Mouse (Mus musculus): ENCODE data around the gene Slc2a3.
A peak's percentile ranks its signal among the peaks of the same experiment; 100 is the strongest.

The Slc2a3 gene

GRCm38 (mm10) chr6:122801301-122801800 is at the start of gene Slc2a3:
Gene Slc2a3 (minus strand): TSS chr6:122801640.
- DNase-seq, result peak; percentile 55

GRCm38 (mm10) chr6:122843759-122844158 is 42.3 kb upstream of the Slc2a3 start:
- DNase-seq, result no peak

DNA sequence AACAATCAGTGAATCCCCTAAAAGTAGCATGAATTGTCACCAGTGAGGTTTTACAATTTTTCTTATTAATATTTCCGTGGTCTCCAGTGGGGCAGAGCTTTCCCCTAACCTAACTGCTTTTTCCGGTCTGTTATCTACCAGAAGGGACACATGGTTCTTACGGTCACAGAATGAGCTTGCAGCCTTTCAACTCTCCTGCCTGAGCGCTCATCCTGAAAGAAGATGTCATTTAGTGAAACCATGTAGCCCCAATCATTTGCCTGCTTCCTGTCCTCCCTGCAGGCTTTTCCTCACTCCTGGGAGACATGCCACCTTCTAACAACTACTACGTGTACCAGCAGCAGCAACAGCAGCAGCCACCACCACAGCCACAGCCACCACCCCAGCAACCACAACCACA is 36.1 kb upstream of the Slc2a3 start:
- DNase-seq, result no peak

- no peak for DNase-seq
These were observed 35.5 kb upstream of the Slc2a3 start for GRCm38 (mm10) chr6:122836974-122837373.

GRCm38 (mm10) chr6:122834365-122834764 is 32.9 kb upstream of the Slc2a3 start:
- no peak for DNase-seq

DNA sequence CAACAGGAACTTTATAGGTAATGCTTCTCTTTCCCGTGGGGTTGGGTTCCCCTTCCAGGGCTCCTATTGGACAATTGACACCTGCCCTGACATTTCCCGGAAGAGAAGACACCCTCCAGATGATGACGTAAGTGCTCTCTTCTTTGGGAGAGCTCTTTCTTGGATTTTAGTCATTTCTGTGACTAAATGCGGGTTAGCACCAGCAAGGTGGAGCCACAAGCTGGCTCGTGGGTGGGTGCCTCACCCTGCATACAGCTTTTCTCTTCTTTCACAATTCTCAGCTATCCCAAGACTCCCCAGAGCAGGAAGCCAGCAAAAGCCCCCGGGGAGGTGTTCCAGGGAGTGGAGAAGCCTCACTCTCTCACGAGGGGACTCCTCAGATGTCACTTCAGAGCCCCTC is 31.4 kb upstream of the Slc2a3 start:
- DNase-seq, result no peak

GRCm38 (mm10) chr6:122828086-122828485 is 26.6 kb upstream of the Slc2a3 start:
- peak; percentile 24 for DNase-seq

- DNase-seq, result peak; percentile 49
These were observed 24.7 kb upstream of the Slc2a3 start for GRCm38 (mm10) chr6:122825923-122826742.

DNA sequence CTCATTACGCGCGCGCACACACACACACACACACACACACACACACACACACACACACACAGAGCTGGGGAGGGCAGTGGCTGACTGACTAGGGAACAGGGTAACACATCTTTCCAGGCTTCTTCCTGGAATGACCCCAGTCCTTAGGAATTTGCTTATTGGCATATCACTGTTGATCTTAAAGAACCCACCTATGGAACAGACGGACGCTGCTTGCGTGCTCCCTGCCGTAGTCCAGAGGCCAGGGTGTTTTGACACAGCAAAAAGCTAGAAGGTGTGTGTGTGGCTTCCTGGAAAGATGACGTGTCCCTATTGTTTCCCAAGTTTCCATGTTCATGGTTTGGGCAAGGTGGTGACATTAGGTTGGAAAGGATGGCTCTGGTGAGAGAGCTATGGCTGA is 23.7 kb upstream of the Slc2a3 start:
- no peak for DNase-seq

GRCm38 (mm10) chr6:122824086-122824485 is 22.6 kb upstream of the Slc2a3 start:
- DNase-seq, result no peak

DNA sequence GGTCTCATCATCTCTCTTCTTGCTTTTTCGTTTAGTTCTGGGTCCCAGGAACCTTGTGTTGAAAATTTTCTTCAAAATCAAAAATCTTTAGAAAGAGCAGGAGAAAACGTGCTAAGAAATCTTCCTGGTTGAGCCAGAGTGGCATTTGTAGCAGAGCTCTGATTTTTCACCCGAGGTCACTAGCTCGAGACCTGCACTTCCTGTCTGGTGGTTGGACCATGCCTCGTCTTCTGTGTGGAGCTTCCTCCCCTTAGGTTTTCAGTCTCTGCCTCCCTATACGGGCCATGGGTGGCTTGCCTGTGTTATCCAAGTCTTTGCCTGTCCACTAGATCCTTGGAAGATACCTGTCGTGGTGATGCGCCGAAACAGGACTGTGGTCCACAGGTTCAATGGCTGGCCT is 20.4 kb upstream of the Slc2a3 start:
- DNase-seq, result no peak

GRCm38 (mm10) chr6:122820799-122821650 is 19.6 kb upstream of the Slc2a3 start:
- no peak for DNase-seq

- peak; percentile 36 for DNase-seq
These were observed 18.8 kb upstream of the Slc2a3 start for GRCm38 (mm10) chr6:122820071-122820798.

DNA sequence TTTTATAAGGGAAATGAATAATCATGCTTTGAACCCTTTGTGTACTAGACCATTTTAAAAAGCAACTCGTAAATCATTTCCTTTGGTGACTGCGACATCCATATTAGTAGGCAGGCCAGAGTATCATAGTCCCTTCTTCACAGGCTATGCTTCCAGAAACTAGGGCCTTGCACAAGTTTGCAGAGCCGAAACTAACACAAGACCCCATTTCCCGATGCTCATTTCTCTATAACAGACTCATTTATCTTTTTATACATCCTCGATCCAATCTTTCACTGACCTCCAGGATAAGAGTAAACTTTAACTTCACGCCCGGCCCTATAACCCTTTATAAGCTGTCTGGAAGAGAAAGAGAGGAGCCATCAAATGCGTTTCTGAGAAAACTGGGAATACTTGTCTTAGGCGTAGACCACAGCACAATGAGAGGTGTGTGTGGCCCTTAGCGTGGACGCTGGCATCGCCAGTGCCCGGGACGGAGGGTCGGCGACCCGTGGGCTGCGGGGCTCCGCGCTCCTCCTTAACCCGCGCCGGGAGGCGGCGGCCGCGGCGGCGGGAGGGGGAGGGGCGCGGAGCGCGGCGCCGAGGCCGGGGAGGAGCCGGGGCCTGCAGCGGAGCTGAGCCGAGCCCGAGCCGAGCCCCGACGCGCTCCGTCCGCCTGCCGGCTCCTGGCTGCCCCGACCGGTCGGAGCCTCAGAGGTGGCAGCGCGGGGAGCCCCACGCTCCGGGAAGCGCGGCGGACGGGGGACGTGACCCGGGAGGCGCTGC is 18.0 kb upstream of the Slc2a3 start, which contains the start of gene Foxj2:
Gene Foxj2 (plus strand): TSS at position 609 of the 765 bp plus-strand sequence.
- peak; percentile 71 for DNase-seq

GRCm38 (mm10) chr6:122813640-122814039 is 12.2 kb upstream of the Slc2a3 start:
- no peak for DNase-seq

GRCm38 (mm10) chr6:122812716-122813115 is 11.3 kb upstream of the Slc2a3 start:
- DNase-seq, result no peak

DNA sequence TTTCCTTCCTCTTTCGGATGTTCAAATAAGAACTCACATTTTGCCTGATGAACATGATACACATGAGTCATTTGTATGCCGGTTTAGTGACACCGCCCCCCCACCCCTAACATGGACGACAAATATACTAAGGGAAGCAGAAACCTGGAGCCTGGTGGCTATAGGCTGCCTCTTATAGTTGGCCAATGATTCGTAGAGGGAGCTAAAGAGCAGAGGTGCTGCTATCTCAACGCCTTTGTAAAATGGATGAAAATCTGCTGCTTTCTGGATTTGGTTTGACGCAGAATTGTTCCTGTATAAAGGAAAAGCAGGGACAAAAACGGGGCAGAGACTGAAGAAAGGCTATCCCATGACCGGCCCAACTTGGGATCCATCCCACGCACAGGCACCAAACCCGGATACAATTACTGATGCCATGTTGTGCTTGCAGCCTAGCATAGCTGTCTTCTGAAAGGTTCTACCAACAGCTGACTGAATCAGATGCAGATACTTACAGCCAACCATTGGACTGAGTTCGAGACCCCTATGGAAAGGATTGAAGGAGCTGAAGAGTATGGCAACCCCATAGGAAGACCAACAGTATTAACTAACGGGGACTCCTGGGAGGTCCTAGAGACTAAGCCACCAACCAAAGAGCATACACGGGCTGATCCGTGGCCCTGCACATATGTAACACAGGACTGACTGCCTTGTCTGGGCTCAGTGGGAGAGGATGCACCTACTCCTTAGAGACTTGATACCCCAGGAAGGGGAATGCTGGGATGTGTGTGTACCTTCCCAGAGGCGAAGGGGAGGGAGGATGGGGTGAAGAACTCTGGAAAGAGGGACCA is 10.5 kb upstream of the Slc2a3 start:
- DNase-seq, result no peak

- peak; percentile 84 for DNase-seq
These were observed 9.8 kb upstream of the Slc2a3 start for GRCm38 (mm10) chr6:122811280-122811652.

DNA sequence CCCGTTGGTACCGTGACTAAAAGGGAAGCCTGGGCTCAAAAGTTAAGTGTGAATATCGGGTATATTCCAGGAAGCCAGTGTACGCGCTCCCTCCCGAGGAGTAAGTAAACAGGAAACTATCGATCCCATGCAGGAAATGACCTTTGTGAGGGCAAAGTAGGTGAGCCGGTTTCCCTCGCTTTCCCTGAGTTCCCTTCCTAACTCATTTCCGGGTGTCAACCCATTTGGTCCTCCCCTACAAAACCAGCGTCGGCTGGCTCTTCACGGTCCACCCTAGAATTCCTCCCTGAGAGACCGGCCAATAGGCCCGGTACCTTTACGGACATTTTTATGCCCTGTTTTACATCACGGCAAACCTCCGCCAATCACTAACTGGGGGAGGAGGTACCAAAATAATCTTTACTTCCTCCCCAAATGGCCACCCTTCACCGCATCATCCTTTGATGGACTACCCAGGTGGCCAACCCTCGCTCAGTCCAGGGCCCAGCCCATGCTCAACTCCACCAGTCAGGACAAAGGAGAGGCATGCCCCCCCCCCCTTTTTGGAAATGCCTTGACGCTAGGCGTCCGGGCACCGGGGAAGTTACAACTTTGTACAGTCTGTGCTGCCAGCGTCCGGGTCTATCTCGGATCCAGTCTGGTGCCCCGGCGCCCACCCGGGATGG is 9.3 kb upstream of the Slc2a3 start:
- peak; percentile 91 for DNase-seq

GRCm38 (mm10) chr6:122810022-122810614 is 8.7 kb upstream of the Slc2a3 start:
- DNase-seq, result no peak

All from right cerebral cortex, postnatal 4 days (tissue).